Mouse (Mus musculus) monocyte, adult 2 months (primary cell): ENCODE results near the gene Nt5e.

Experiments used
- DNase-seq, 2 experiments: peaks; one replicate each; pipeline ENCODE4 v3.0.0; 2022; ENCODE audit warnings: low spot score in 2 of 2, low read depth in 1 of 2

Gene Nt5e

DNA sequence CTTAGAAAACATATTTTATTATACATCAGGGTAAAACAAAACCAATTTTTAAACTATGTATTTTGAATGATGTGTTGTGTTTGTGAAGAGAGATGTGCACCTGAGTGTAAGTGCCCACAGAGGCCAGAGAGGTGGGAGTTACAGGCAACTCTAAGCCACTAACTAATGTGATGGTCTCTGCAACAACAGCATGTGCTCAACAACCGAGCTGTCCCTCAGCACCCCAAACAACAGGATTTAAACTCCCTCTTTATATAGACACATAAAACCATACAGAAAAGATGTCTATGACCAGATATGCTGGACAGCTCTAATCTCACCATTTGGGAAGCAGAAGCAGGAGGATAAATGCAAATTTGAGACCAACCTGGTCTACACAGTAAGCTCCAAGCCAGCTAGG, 53.5 kb downstream of the Nt5e start:
- no peak for DNase-seq

DNA sequence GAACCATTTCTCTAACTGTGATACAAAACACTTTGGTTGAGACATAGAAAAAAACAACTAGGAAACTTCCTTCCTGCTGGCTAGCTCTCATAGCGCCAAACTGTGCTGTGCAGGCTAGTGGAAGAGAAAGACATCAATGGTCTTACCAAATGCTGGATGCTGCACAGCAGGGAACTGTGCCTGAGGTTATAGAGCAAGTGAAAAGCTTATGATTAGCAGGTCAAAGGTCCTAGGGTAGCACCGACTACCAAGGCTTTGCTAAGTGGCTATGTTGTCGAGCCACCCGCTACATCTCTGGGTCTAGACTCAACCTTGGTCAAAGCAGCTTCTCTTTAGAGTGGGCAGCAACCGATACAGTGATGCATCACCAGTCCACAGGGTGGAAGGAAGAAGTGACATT, 61.8 kb downstream of the Nt5e start:
- DNase-seq = no peak

DNA sequence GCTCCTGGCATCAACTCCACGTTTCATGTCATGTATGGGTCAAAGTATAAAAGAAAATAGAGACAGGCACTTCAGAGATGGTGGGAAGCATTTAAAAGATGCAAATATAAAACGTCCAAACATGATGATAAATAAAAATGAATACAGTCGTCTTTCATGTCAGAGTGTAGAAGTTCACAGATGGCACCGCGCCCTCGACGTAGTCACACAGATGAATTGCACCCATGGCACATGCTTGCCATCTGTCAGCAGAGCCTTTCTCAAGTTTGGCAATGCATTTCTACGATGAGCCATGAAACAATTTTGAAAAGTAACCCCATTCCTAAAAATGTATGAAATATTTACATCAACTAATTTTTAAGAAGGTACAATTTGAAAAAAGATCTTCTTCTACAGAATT, 67.9 kb downstream of the Nt5e start:
- DNase-seq = no peak

DNA sequence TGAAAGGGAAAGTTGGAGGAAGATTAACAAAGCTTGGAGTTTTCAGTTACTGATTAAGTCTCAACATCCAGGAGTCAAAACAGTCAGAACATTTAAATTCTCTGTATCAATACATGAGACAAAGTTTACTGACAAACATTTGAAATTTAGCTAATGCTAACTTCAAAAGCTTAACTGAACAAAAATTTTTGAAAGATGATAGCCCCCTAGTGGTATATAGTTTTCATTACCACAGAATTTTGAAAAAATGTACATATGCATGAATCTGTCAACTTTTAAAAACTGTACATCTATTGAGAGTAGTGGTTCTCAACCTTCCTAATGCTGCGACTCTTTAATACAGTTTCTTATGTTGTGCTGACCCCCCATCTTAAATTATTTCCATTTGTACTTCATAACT, 71.5 kb downstream of the Nt5e start:
- DNase-seq = no peak

DNA sequence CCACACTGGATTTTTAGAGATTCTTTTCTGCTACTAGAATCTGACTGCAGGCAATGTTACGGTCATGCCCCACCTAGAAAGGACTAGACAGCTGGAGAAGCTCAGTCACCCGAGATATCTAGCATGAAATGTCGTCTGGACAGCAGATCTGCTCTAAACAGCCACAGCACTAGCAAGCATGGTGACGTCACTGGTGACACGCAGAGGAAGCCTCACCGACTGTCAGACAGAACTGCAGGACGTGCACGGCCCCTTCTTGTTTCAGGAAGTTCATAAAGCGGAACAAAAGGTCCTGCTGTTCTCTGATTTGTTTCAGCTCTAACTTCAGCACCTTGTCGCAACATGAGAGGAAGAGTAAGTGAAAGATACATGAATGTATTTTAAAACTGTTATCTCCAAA, 77.1 kb downstream of the Nt5e start:
- peak; percentile 48 to 64 for DNase-seq

DNA sequence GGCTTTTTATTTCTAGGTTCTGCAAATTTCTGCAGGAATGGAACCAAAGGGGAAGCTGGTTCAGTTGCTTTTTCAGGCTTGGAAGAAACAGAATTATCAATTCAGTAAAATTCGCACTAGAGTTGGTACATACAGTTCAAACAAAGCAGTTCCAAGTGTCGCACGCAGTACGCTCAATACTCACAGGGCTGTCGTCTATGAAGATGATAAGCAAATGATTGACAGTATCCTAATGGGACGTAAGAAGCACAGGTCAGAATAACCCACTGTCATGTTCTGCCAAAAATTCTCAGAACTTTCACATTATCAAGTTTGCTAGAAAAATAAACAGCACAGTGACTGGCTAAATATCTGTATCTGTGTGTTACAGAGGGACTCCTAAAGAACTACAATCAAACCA, 77.5 kb downstream of the Nt5e start:
- no peak for DNase-seq

DNA sequence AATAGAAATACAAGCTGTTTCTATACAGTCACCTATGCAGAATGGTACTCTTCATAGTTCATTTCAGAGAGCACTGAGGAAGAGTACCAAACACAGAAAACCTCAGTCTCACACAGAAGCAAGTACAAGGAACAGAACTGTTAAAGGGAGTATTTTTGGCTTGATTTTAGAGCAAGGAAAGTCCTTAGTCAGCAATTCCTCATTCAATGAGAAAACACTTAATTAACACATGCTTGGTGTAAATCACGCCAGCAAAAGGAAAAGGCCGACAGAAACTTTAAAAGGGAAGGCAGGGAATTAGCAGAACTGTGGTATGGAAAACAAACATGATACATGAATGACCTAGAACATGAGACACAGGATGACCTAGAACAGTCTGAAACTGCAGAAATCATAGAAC, 83.0 kb downstream of the Nt5e start:
- no peak for DNase-seq

DNA sequence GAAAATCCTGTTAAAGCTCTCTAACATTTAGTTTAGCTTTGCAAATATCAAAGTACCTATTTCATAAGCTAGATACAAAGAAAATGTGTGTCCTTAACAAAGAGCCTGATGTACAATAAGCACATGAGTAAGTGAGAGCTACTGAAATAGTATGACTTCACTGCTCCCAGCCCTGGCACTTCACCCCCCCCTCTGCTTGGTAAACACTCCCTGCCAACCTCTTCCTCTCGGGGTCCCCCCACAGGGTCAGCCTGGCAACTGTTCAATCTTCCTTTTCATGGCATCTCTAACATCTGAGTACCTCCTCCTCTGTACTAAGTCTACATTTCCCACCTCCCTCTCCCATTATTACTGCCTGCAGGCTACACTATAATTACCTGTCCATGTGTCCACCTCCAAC, 89.8 kb downstream of the Nt5e start:
- DNase-seq = no peak
